Mouse (Mus musculus): ENCODE measurements around the gene Mpi. TPM values are rescaled to one million over a fixed set of nuclear protein-coding genes. Genes with fewer than 3 reads are reported as not detected.
A peak's percentile ranks its signal among the peaks of the same experiment; 100 is the strongest.

The Mpi gene
- polyA plus RNA-seq, 1 experiment: 73.3 TPM

DNA sequence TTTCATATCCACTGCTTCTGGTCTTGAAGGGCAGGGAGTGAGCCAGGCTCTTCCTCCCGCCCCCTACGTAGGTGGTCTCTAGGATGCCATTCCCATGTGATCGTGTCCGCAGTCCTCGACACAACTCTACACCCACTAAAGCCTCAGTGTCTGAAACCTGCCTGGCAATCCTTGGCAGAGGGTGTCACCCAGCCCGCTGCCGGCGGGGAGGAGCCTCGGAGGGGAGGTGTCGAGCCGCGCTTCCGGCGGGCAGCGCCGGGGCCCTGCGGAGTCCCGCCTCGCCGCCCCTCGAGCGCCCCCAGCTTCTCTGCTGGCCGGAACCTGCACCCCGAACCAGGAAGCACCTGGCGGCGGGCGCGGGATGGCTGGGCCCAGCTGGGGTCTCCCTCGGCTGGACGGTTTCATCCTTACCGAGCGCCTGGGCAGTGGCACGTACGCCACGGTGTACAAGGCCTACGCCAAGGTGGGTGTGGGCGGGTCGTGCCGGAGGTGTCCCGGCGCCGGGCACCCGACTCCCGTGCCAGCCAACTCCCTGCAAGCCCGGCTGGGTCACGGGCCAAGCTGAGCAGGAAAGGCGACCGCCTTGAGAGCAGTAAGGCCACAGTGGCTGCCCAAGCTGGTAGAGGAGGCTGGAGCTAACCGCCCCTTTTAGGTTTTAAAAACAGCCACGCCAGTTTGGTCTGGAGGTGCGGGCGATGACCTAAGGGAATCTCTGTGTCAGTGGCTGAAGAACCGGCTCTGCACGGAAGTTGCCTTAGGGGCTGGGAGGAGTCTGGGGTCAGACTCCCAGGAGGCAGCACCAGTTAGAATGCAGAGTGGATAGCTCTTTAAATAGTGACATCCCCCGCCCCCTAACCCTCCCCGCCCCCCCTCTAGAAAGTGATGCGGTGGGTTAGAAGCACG is 36.9 kb upstream of the Mpi start, which contains the start of gene Ulk3:
Gene Ulk3, plus strand, starts transcription at position 229 of the 903 bp plus-strand sequence.
- peak; percentile 85 for DNase-seq (ENCODE audit: low read depth)
- TF ChIP-seq POLR2A (IDR thresholded peaks at IDR 0.05; ENCODE audit: borderline replicate concordance, extremely low read depth, insufficient read depth, insufficient read length, poor library complexity, severe bottlenecking) (peak; percentile 75), CTCF (IDR thresholded peaks at IDR 0.05; ENCODE audit: borderline replicate concordance, extremely low read depth, insufficient read depth, insufficient read length) (peak; percentile 20; the same call in 1 of the 2 replicates)

DNA sequence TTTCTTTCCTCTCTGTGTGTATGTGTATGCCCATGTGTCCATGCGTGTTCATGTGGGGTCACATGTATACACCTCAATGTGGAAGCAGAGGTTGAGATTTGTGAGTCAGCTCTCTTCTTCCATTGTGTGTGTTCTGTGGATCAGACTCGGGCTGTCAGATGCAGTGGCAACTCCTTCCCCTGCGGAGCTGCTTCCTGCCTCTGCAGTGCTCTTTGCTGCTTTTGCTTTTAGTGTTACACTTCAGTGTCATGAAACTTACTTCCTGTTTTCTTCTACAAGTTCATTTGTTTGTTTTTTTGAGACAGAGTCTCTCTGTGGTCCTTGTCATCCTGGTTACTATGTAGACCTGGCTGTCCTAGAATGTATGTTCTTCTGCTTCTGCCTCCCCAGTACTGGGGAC is 32.4 kb upstream of the Mpi start:
- DNase-seq (ENCODE audit: low read depth): no peak
- no peak for TF ChIP-seq CTCF (IDR thresholded peaks at IDR 0.05; ENCODE audit: borderline replicate concordance, extremely low read depth, insufficient read depth, insufficient read length)
- TF ChIP-seq POLR2A (IDR thresholded peaks at IDR 0.05; ENCODE audit: borderline replicate concordance, extremely low read depth, insufficient read depth, insufficient read length, poor library complexity, severe bottlenecking): no peak

DNA sequence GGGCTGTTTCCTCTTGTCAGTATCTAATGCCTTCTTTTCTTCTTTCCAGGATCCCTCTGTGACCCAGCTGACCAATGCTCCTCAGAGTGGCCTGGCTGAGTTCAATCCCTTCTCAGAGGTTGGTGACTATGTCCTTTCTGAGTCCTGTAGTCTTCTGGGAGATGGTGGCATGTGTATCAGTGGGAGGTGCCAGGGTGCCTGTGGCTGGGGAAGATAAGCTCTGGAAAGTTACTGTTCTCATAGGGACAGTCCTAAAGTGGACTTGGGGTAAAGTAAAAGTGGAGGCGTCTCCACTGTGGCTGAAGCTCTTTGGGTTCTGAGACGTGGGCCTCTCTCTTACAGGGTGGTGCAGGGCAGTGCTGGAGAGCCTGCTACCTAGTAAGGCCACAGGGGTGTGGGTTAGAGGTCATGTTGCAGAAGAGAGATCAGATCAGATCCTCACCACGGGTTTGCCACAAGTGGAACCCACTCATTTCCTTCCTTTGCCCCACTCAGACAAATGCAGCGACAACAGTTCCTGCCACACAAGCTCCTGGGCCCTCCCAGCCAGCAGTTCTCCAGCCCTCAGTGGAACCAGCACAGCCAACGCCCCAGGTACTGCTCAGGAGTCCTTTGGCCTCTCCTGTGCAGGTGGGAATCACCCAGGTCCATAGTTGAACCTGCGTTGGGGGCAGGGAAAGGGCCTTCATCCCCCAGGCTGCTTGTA is 24.7 kb upstream of the Mpi start:
- TF ChIP-seq POLR2A (IDR thresholded peaks at IDR 0.05; ENCODE audit: borderline replicate concordance, extremely low read depth, insufficient read depth, insufficient read length, poor library complexity, severe bottlenecking): no peak
- no peak for TF ChIP-seq CTCF (IDR thresholded peaks at IDR 0.05; ENCODE audit: borderline replicate concordance, extremely low read depth, insufficient read depth, insufficient read length)
- DNase-seq (ENCODE audit: low read depth): no peak

DNA sequence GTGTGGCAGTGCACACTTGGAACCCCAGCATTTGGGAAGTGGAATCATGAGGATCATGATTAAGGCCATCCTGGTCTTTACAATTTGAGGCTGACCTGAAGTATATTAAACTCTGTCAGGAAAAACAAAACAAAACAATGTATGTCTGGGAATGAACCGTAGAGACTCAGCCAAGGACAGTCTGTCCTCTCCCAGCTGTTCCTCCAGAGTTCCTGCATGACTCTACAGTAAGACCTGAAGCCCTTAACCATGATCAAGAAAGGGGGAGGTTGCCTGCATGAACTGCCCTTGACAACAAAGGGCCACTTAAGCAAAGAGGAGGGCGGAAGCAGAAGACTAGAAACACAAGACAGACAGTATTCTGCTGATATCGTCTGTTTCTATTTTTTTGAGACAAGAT is 23.0 kb upstream of the Mpi start:
- no peak for DNase-seq (ENCODE audit: low read depth)
- no peak for TF ChIP-seq POLR2A (IDR thresholded peaks at IDR 0.05; ENCODE audit: borderline replicate concordance, extremely low read depth, insufficient read depth, insufficient read length, poor library complexity, severe bottlenecking)
- TF ChIP-seq CTCF (IDR thresholded peaks at IDR 0.05; ENCODE audit: borderline replicate concordance, extremely low read depth, insufficient read depth, insufficient read length): no peak

GRCm38 (mm10) chr9:57574397-57574796 is 21.8 kb upstream of the Mpi start:
- TF ChIP-seq POLR2A (IDR thresholded peaks at IDR 0.05; ENCODE audit: borderline replicate concordance, extremely low read depth, insufficient read depth, insufficient read length, poor library complexity, severe bottlenecking) (no peak), CTCF (IDR thresholded peaks at IDR 0.05; ENCODE audit: borderline replicate concordance, extremely low read depth, insufficient read depth, insufficient read length) (no peak)

GRCm38 (mm10) chr9:57568500-57568899 is 15.9 kb upstream of the Mpi start:
- no peak for DNase-seq (ENCODE audit: low read depth)
- TF ChIP-seq POLR2A (IDR thresholded peaks at IDR 0.05; ENCODE audit: borderline replicate concordance, extremely low read depth, insufficient read depth, insufficient read length, poor library complexity, severe bottlenecking): no peak
- no peak for TF ChIP-seq CTCF (IDR thresholded peaks at IDR 0.05; ENCODE audit: borderline replicate concordance, extremely low read depth, insufficient read depth, insufficient read length)

More at GRCm38 (mm10) chr9:57574397-57574796, 21.8 kb upstream of the Mpi start:
- no peak for DNase-seq (ENCODE audit: low read depth)

DNA sequence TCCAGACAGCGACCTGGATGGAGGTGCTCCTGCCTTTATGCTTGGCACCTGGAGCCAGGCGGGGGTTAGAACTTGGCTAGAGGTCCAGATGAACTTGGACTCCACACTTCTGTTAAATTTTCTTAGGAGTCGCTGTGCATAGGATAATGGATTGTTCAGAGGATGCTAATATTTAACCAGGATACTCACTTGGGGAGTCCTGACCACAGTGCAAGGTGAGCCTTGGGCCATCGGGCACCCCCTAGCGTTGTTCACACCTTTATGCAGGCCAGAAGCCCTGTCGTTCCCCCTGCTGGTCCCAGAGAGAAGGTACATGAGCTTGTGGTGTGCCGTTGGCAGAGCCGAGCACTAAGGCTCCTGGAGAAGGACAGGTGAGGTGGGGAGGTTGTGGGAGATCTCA is 14.3 kb upstream of the Mpi start:
- peak; percentile 36; the same call in 1 of the 2 replicates for TF ChIP-seq CTCF (IDR thresholded peaks at IDR 0.05; ENCODE audit: borderline replicate concordance, extremely low read depth, insufficient read depth, insufficient read length)
- no peak for TF ChIP-seq POLR2A (IDR thresholded peaks at IDR 0.05; ENCODE audit: borderline replicate concordance, extremely low read depth, insufficient read depth, insufficient read length, poor library complexity, severe bottlenecking)
- no peak for DNase-seq (ENCODE audit: low read depth)

- TF ChIP-seq POLR2A (IDR thresholded peaks at IDR 0.05; ENCODE audit: borderline replicate concordance, extremely low read depth, insufficient read depth, insufficient read length, poor library complexity, severe bottlenecking) (no peak), CTCF (IDR thresholded peaks at IDR 0.05; ENCODE audit: borderline replicate concordance, extremely low read depth, insufficient read depth, insufficient read length) (no peak)
- peak; percentile 71 for DNase-seq (ENCODE audit: low read depth)
Measured at GRCm38 (mm10) chr9:57565741-57566221, 13.2 kb upstream of the Mpi start.

- no peak for DNase-seq (ENCODE audit: low read depth)
- TF ChIP-seq CTCF (IDR thresholded peaks at IDR 0.05; ENCODE audit: borderline replicate concordance, extremely low read depth, insufficient read depth, insufficient read length): no peak
Measured at GRCm38 (mm10) chr9:57564609-57565008, 12.0 kb upstream of the Mpi start.

DNA sequence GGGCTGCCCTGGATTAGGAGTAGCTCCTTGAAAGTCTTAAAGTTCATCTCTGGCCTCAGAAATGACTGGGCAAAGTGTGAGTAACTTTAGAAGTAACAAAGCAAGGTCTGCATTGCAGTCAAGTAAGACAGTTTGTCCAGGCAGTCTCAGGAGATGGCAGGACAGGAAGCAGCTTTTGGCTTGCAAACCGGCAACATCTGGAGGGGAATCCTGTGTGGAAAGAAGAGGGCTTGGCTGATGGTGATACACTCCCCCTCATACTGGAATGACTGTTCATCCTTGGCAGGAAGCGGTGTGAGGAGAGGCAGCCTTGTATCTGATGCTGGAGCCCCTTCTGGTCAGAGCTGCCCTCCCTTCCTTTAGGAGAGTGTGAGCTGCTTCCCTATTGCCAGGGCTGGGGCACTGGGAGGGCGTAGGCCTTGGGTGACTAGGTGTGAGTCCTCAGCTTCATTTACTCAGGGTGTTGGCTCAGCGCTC is 10.4 kb upstream of the Mpi start:
- no peak for DNase-seq (ENCODE audit: low read depth)
- TF ChIP-seq POLR2A (IDR thresholded peaks at IDR 0.05; ENCODE audit: borderline replicate concordance, extremely low read depth, insufficient read depth, insufficient read length, poor library complexity, severe bottlenecking) (no peak), CTCF (IDR thresholded peaks at IDR 0.05; ENCODE audit: borderline replicate concordance, extremely low read depth, insufficient read depth, insufficient read length) (no peak)

DNA sequence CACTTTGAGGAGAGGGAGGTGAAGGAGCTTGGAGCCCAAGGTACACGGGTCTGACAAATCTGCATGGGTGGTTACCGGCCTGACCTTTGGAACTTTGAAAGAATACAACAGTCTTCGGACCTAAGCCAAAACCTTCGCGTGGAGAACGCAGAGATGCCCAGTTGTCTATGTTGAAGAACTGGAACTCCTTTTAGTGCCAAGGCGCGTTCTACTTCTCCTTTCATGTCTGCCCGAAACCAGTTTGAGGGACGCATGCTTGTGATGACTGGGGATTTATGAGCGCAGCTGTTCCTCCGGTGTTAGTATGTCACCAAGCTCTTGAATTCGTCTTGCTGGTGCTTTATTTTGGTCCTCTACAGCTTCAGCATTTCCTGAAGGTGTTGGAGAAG is 9.1 kb upstream of the Mpi start:
- TF ChIP-seq POLR2A (IDR thresholded peaks at IDR 0.05; ENCODE audit: borderline replicate concordance, extremely low read depth, insufficient read depth, insufficient read length, poor library complexity, severe bottlenecking): no peak
- TF ChIP-seq CTCF (IDR thresholded peaks at IDR 0.05; ENCODE audit: borderline replicate concordance, extremely low read depth, insufficient read depth, insufficient read length): no peak
- no peak for DNase-seq (ENCODE audit: low read depth)
